Mouse (Mus musculus): ENCODE measurements at regions not wholly inside any gene's neighbourhood (a gene's known extent, or its start where the extent isn't known, plus 50 kb on each side); places are given as distances from the start of the nearest gene placed in this dataset.
A peak's percentile ranks its signal among the peaks of the same experiment; 100 is the strongest.

DNA sequence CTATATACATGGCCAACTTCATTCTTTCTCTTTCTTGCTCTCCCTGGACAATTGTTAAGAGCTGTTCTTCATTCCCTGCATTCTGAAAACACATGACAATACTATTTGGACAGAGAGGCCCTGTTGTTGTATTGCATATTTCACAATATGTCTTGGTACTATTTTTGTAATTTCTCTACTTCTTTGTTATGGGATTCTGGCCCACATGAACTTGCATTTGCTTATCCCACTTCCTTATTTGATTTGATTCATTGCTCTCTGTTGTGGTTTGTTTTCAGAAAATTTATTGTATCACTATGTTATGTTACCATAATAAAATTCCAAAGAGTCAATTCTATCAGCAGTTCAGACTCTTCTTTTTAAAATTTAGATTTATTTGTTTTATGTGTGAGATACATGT is 215.3 kb downstream of the Nfkbiz start:
- Histone ChIP-seq H3K27ac (ENCODE audit: insufficient read depth, low read length) (no peak overlapping the region), H3K4me3 (ENCODE audit: insufficient read depth, low read length) (no peak overlapping the region), H3K4me1 (ENCODE audit: control insufficient read depth, insufficient read depth, low read length) (no peaks in the 10 kb centered on the region; the same call in 1 of the 2 replicates)
- TF ChIP-seq CTCF (IDR thresholded peaks at IDR 0.05; ENCODE audit: borderline replicate concordance, insufficient read depth, low read length) (no peak), POLR2A (IDR thresholded peaks at IDR 0.05; ENCODE audit: low read depth, low read length) (no peak)

DNA sequence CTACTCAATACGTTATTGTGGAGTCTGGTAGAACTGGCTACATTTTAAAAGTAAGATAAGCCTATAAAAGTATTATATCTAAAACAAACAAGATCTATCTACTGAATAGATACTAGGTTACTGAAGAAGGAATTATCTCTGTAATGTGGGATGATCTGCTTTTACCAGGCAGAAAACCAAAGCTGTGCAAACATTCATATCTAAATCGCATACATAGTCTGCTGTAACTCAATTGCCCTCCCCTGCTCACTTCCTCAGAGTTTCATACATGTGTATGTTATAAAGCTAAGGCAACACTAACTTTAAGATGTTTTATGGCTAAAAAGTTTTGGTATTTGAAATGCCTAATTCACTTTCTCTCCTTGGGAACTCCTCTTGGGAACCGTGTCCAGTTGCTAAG is 219.0 kb downstream of the Nfkbiz start:
- no peak for TF ChIP-seq CTCF (IDR thresholded peaks at IDR 0.05; ENCODE audit: borderline replicate concordance, insufficient read depth, low read length)
- no peak for TF ChIP-seq POLR2A (IDR thresholded peaks at IDR 0.05; ENCODE audit: low read depth, low read length)
- H3K4me3 ChIP-seq (ENCODE audit: insufficient read depth, low read length) = no peak overlapping the region
- no peaks in the 10 kb centered on the region; the same call in 1 of the 2 replicates for H3K4me1 ChIP-seq (ENCODE audit: control insufficient read depth, insufficient read depth, low read length)
- no peak overlapping the region for H3K27ac ChIP-seq (ENCODE audit: insufficient read depth, low read length)

DNA sequence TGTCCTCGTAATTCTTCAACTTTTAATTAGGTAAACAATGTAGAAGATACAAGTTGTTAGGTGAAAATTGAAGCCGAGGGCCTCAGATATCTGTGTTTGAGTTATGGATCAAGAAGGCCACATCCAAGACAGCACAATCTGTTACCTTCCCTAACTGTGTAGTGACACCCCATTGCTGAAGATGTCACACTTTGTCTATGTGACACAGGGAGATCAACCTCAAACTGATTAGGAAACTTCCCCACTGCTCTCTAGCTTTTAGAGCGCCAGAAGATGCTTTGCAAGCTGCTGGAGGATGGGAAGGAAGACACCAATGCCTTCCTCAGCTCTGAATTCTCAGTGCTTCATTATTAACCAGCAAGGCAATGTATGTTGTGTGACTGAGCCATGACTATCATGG is 220.7 kb downstream of the Nfkbiz start:
- TF ChIP-seq POLR2A (IDR thresholded peaks at IDR 0.05; ENCODE audit: low read depth, low read length) (no peak), CTCF (IDR thresholded peaks at IDR 0.05; ENCODE audit: borderline replicate concordance, insufficient read depth, low read length) (no peak)
- H3K27ac ChIP-seq (ENCODE audit: insufficient read depth, low read length) = no peak overlapping the region
- no peaks in the 10 kb centered on the region; the same call in 1 of the 2 replicates for H3K4me1 ChIP-seq (ENCODE audit: control insufficient read depth, insufficient read depth, low read length)
- H3K4me3 ChIP-seq (ENCODE audit: insufficient read depth, low read length) = no peak overlapping the region

DNA sequence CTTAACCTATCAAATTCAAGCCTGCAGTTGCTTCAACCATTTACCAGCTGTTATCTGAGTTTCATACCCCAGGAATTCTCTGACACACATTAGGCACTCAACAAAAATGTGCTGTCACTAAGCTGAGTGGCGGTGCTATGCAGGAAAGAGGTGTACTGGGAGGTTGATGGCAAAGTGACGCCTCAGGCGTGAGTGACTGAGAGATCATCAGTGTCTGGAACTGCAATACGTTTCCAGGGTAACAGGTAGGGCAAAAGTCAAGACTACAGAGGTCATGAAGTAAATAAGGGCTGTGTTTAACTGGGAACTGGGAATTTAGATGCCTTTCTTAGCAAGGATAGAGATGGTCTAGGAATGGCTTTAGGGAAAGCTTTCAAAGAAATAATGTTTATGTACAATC is 221.2 kb downstream of the Nfkbiz start:
- Histone ChIP-seq H3K27ac (ENCODE audit: insufficient read depth, low read length) (no peak overlapping the region), H3K4me1 (ENCODE audit: control insufficient read depth, insufficient read depth, low read length) (no peaks in the 10 kb centered on the region; the same call in 1 of the 2 replicates), H3K4me3 (ENCODE audit: insufficient read depth, low read length) (no peak overlapping the region)
- TF ChIP-seq POLR2A (IDR thresholded peaks at IDR 0.05; ENCODE audit: low read depth, low read length) = no peak
- TF ChIP-seq CTCF (IDR thresholded peaks at IDR 0.05; ENCODE audit: borderline replicate concordance, insufficient read depth, low read length) = no peak

DNA sequence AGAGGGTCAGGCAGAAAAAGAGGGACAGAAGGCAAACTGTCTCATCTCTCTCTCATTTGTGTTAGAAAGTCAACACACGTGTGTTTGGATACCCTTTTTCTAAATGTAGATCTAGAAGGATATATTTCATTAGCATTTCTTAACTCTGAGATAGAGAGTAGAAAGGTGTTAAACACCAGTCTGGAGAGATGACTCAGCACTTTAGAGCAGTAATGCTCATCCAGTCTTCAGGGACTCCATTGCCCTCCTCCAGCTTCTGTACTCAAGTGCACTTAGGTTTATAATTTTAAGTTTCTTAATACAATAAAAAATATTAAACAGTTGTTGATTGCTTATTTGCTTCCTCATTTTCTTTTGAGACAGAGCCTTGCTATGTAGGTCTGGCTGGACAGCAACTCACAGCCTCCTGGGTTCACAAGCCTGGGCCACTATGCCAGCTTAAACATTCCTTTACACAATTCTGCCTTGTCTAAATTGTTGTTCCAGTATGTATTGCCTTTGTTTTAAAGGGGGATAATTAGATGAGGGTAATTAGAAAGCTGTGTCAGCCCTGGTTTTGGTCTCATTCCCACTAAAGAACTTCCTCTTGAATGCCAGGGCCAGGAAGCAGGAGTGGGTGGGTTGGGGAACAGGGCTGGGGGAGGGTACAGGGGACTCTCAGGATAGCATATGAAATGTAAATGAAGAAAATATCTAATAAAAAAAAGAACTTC is 222.1 kb downstream of the Nfkbiz start:
- Histone ChIP-seq H3K4me1 (ENCODE audit: control insufficient read depth, insufficient read depth, low read length) (peaks cover 3% of the 10 kb centered on the region), H3K27ac (ENCODE audit: insufficient read depth, low read length) (no peak overlapping the region; the same call in 1 of the 2 replicates), H3K4me3 (ENCODE audit: insufficient read depth, low read length) (no peak overlapping the region)
- TF ChIP-seq POLR2A (IDR thresholded peaks at IDR 0.05; ENCODE audit: low read depth, low read length) (no peak), CTCF (IDR thresholded peaks at IDR 0.05; ENCODE audit: borderline replicate concordance, insufficient read depth, low read length) (no peak)

DNA sequence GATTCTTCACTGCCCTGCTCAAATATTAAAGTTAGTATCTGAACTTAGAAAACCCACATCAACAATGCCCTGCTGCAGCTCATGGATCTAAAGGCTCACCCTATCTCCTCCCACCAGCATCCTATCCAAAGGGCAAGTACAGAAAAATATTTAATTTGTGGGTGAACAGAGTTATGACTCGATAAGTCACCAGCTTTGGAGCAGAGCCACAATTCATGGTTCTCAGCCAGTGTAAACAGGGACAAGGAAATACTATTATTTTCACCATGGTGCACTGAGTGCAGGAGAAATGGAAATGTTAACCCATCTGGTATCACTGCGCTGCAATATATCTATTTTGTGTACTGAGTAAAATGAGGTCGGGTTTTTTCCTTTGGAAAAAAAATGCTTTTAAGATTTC is 225.8 kb downstream of the Nfkbiz start:
- TF ChIP-seq POLR2A (IDR thresholded peaks at IDR 0.05; ENCODE audit: low read depth, low read length) (no peak), CTCF (IDR thresholded peaks at IDR 0.05; ENCODE audit: borderline replicate concordance, insufficient read depth, low read length) (no peak)
- H3K27ac ChIP-seq (ENCODE audit: insufficient read depth, low read length) = no peak overlapping the region; the same call in 1 of the 2 replicates

DNA sequence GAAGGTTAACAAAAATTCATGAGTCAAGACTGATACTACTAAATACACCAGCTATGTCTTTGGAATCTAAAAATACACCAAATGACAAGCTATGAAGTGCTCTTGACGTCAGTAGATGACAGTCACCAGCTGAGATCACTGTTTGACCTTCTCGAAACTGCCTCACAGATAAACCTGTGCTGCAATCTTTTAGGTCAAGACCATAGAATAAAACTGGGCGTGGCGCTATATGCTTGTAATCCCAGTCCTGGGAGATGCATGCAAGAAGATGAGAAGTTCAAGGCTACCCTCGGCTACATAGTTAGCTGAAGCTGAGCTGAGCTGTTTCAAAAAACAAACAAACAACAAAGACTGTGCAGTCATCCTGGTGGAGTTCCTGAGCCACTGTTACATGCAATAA is 226.7 kb downstream of the Nfkbiz start:
- H3K27ac ChIP-seq (ENCODE audit: insufficient read depth, low read length) = peak overlapping the region; percentile 91
- no peak for TF ChIP-seq CTCF (IDR thresholded peaks at IDR 0.05; ENCODE audit: borderline replicate concordance, insufficient read depth, low read length)
- H3K4me1 ChIP-seq (ENCODE audit: control insufficient read depth, insufficient read depth, low read length) = peaks cover 5% of the 10 kb centered on the region
- H3K4me3 ChIP-seq (ENCODE audit: insufficient read depth, low read length) = no peak overlapping the region

More for the DNA sequence above, 225.8 kb downstream of the Nfkbiz start:
- peaks cover 5% of the 10 kb centered on the region for H3K4me1 ChIP-seq (ENCODE audit: control insufficient read depth, insufficient read depth, low read length)
- no peak overlapping the region for H3K4me3 ChIP-seq (ENCODE audit: insufficient read depth, low read length)

DNA sequence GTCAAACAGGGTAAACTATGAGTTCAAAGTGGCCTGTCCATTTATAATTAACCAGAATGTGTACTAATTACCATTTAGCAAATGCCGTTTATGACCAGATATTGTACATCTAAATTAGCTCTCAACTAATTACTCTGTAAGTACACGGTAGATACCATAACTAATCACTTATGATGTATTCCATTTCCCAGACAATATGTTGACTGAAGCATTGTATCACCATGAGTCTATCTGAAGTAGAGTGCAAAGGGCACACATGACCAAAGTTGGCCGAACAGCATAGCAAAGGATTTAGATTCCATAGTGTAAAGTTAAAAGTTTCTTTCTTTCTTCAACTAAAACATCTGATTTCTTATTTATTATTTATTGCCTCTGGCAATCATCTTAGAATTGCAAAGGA is 227.5 kb downstream of the Nfkbiz start:
- H3K4me1 ChIP-seq (ENCODE audit: control insufficient read depth, insufficient read depth, low read length) = peaks cover 5% of the 10 kb centered on the region
- peak overlapping the region; percentile 69; the same call in 1 of the 2 replicates for H3K27ac ChIP-seq (ENCODE audit: insufficient read depth, low read length)
- TF ChIP-seq POLR2A (IDR thresholded peaks at IDR 0.05; ENCODE audit: low read depth, low read length) (no peak), CTCF (IDR thresholded peaks at IDR 0.05; ENCODE audit: borderline replicate concordance, insufficient read depth, low read length) (no peak)
- H3K4me3 ChIP-seq (ENCODE audit: insufficient read depth, low read length) = no peak overlapping the region

DNA sequence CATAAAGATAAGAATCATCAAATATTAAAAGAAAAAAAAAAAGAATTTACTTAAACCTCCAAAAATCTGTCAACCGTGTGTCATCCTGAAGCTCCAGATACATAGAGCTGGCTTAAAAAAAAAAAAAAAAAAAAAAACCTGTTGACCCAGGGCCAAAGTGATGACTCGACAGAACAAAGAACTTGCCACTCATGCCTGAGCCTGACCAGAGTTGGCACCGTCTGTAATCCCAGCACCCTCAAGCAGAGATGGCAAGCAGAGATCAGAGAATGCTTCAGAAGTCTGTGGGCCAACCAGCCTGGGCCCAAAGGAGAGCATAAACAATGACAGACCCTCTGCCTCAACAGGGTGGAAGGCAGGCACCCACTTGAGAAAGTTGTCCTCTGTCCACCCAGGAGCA is 230.3 kb downstream of the Nfkbiz start:
- Histone ChIP-seq H3K4me1 (ENCODE audit: control insufficient read depth, insufficient read depth, low read length) (peaks cover 5% of the 10 kb centered on the region), H3K4me3 (ENCODE audit: insufficient read depth, low read length) (no peak overlapping the region), H3K27ac (ENCODE audit: insufficient read depth, low read length) (no peak overlapping the region)
- TF ChIP-seq POLR2A (IDR thresholded peaks at IDR 0.05; ENCODE audit: low read depth, low read length) (no peak), CTCF (IDR thresholded peaks at IDR 0.05; ENCODE audit: borderline replicate concordance, insufficient read depth, low read length) (no peak)

DNA sequence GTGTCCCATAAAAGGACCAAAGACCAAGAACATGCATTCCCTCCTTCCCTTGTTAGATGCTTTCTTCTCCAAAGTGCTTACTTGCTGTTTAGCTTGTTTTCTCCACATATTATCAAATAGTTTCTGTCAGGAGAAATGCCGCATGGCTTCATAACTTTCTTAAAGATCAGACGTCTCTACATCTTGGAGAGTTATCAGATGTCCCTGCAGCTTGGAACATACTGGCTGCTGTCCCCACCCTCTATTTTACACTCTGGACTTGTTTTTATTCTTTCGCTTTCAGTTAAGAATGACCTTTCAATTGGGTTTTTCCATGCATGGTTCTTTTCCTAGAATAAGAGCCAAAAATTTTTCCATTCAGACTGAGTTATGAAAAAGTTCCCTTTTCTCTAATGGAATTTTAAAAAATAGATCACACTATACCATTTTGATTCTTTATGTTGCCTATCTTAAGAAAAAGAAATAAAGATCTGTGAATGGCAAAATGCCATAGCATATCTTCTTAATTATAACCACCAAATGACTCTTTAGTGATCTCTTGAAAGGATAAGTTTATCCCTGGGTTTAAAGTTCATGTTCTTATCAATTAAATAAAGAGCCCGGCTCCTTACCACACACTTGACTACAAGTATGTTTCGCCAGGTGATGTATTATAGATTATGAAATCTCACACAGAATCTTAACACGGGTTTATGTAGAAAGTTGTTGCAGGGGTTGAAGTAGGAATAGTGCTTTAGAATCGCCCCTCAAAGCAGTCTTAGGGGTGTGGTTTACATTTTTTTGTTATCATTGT is 232.1 kb downstream of the Nfkbiz start:
- peaks cover 6% of the 10 kb centered on the region for H3K4me1 ChIP-seq (ENCODE audit: control insufficient read depth, insufficient read depth, low read length)
- no peak overlapping the region; the same call in 1 of the 2 replicates for H3K27ac ChIP-seq (ENCODE audit: insufficient read depth, low read length)
- TF ChIP-seq CTCF (IDR thresholded peaks at IDR 0.05; ENCODE audit: borderline replicate concordance, insufficient read depth, low read length) (no peak), POLR2A (IDR thresholded peaks at IDR 0.05; ENCODE audit: low read depth, low read length) (no peak)
- H3K4me3 ChIP-seq (ENCODE audit: insufficient read depth, low read length) = no peak overlapping the region
